Mouse (Mus musculus) liver, embryonic 11.5 days (tissue): Measurements from ENCODE around the gene Gpc5. TPM values are rescaled to one million over a fixed set of nuclear protein-coding genes. Genes with fewer than 3 reads are reported as not detected.
"Not testable (repeated sequence)": the region's sequence is repeated elsewhere in the genome, so short reads cannot be mapped to it uniquely, and the experiment has no call there.

Experiments used
- ATAC-seq: fragments of 200-750 bp; cut with Nextera tagmentation; replicated peaks from 2 replicates; pipeline ENCODE4 v1.8.0; 2017; ENCODE audit warnings: moderate number of reproducible peaks, mild to moderate bottlenecking, moderate TSS enrichment, moderate library complexity; ENCODE audit not compliant: low FRiP score
- DNase-seq: peaks from one replicate; pipeline ENCODE4 v3.0.0-alpha.2; 2017; ENCODE audit warnings: low spot score
- H3K27ac ChIP-seq: fragments of 300-500 bp; sonication (generic); 2 replicates; pipeline ENCODE4 v1.5.1; 2014; ENCODE audit warnings: mild to moderate bottlenecking, low read depth, low read length, control low read depth
- H3K27me3 ChIP-seq: fragments of 300-500 bp; sonication (generic); replicated peaks from 2 replicates; pipeline ENCODE4 v1.6.1; 2014; ENCODE audit warnings: low read length, mixed read lengths; ENCODE audit not compliant: control insufficient read depth, insufficient read depth
- H3K36me3 ChIP-seq: fragments of 300-500 bp; sonication (generic); 2 replicates; pipeline ENCODE4 v1.6.1; 2014; ENCODE audit warnings: mild to moderate bottlenecking, low read length, moderate library complexity, mixed read lengths; ENCODE audit not compliant: control insufficient read depth, insufficient read depth
- H3K4me1 ChIP-seq: fragments of 300-500 bp; sonication (generic); replicated peaks from 2 replicates; pipeline ENCODE4 v1.6.1; 2014; ENCODE audit warnings: low read length, mixed read lengths; ENCODE audit not compliant: control insufficient read depth, insufficient read depth
- H3K4me2 ChIP-seq: fragments of 300-500 bp; sonication (generic); 2 replicates; pipeline ENCODE4 v1.6.1; 2014; ENCODE audit warnings: mild to moderate bottlenecking, control low read depth, moderate library complexity
- H3K4me3 ChIP-seq: fragments of 300-500 bp; sonication (generic); 2 replicates; pipeline ENCODE4 v1.5.1; 2014; ENCODE audit warnings: low read depth, low read length, control low read depth
- H3K9ac ChIP-seq: fragments of 300-500 bp; sonication (generic); 2 replicates; pipeline ENCODE4 v1.6.1; 2014; ENCODE audit warnings: low read depth, low read length, control low read depth
- H3K9me3 ChIP-seq: fragments of 300-500 bp; sonication (generic); 2 replicates; pipeline ENCODE4 v1.6.1; 2016; ENCODE audit warnings: low read length, inconsistent platforms, mixed read lengths; ENCODE audit not compliant: control insufficient read depth
- WGBS: fragments of 180-500 bp; shearing (Covaris S2); extraction: QIAGEN DNeasy Blood & Tissue Kit; methylation state at CpG from one replicate; pipeline ENCODE4 v1.1.7; 2014; 5-methylcytosine and 5-hydroxymethylcytosine counted together
- polyA plus RNA-seq: library from polyadenylated mRNA; unstranded; fragments of >200 nt; fragmentation: Nextera tagmentation; extraction: Ambion mirVana; gene quantifications from 2 replicates; pipeline ENCODE4 v1.2.1, GENCODE M21; 2014

Gpc5 gene
- polyA plus RNA-seq, 1 experiment from 2014 or later = 0.12 TPM

- ATAC-seq (no peak), DNase-seq (no peak)
- Histone ChIP-seq H3K27me3 (no peaks in the 10 kb centered on the region), H3K9ac (no peak overlapping the region), H3K36me3 (peaks cover 10% of the 10 kb centered on the region), H3K4me2 (no peak overlapping the region), H3K27ac (no peak overlapping the region), H3K4me1 (no peaks in the 10 kb centered on the region), H3K9me3 (no peaks in the 10 kb centered on the region), H3K4me3 (no peak overlapping the region)
- 75% methylated on average over 5 of the region's 5 CpGs for WGBS
Observed at GRCm38 (mm10) chr14:115051106-115051760, 40.8 kb upstream of the Gpc5 start.

- DNase-seq (no peak), ATAC-seq (no peak)
- Histone ChIP-seq H3K4me2 (no peak overlapping the region), H3K9me3 (no peaks in the 10 kb centered on the region), H3K4me3 (no peak overlapping the region), H3K27ac (no peak overlapping the region), H3K4me1 (no peaks in the 10 kb centered on the region), H3K27me3 (no peaks in the 10 kb centered on the region), H3K36me3 (peaks cover 1% of the 10 kb centered on the region), H3K9ac (no peak overlapping the region)
- WGBS = 78% methylated on average over 4 of the region's 4 CpGs
Observed at GRCm38 (mm10) chr14:115052371-115052770, 39.6 kb upstream of the Gpc5 start.

- Histone ChIP-seq H3K9ac (no peak overlapping the region), H3K27ac (no peak overlapping the region), H3K4me3 (no peak overlapping the region), H3K36me3 (no peaks in the 10 kb centered on the region), H3K4me1 (no peaks in the 10 kb centered on the region), H3K27me3 (no peaks in the 10 kb centered on the region), H3K9me3 (no peaks in the 10 kb centered on the region), H3K4me2 (no peak overlapping the region)
- WGBS = 76% methylated on average over 4 of the region's 4 CpGs
- no peak for ATAC-seq
- no peak for DNase-seq
Observed at GRCm38 (mm10) chr14:115054252-115054651, 37.8 kb upstream of the Gpc5 start.

- Histone ChIP-seq H3K27ac (no peak overlapping the region), H3K4me2 (no peak overlapping the region), H3K27me3 (no peaks in the 10 kb centered on the region), H3K9ac (no peak overlapping the region), H3K4me1 (no peaks in the 10 kb centered on the region), H3K9me3 (no peaks in the 10 kb centered on the region), H3K4me3 (no peak overlapping the region), H3K36me3 (no peaks in the 10 kb centered on the region)
- DNase-seq (no peak), ATAC-seq (no peak)
- WGBS = 89% methylated on average over 4 of the region's 4 CpGs
Observed at GRCm38 (mm10) chr14:115057524-115057923, 34.5 kb upstream of the Gpc5 start.

GRCm38 (mm10) chr14:115066164-115066563 is 25.9 kb upstream of the Gpc5 start:
- H3K4me1 ChIP-seq, H3K4me3 ChIP-seq, H3K4me2 ChIP-seq, DNase-seq, H3K27me3 ChIP-seq, H3K27ac ChIP-seq, ATAC-seq, H3K9ac ChIP-seq, H3K36me3 ChIP-seq, H3K9me3 ChIP-seq: not testable (repeated sequence)
- WGBS = 64% methylated on average over 2 of the region's 2 CpGs

GRCm38 (mm10) chr14:115070534-115070933 is 21.5 kb upstream of the Gpc5 start:
- H3K9ac ChIP-seq = no peak overlapping the region
- no peaks in the 10 kb centered on the region for H3K27me3 ChIP-seq
- H3K4me3 ChIP-seq = no peak overlapping the region
- no peak overlapping the region for H3K4me2 ChIP-seq
- H3K4me1 ChIP-seq = no peaks in the 10 kb centered on the region
- ATAC-seq = no peak
- H3K27ac ChIP-seq = no peak overlapping the region
- no peaks in the 10 kb centered on the region for H3K36me3 ChIP-seq
- 46% methylated on average over 6 of the region's 6 CpGs for WGBS
- no peak for DNase-seq
- H3K9me3 ChIP-seq = no peaks in the 10 kb centered on the region

- DNase-seq (no peak), ATAC-seq (no peak)
- Histone ChIP-seq H3K4me1 (no peaks in the 10 kb centered on the region), H3K27ac (no peak overlapping the region), H3K9me3 (no peaks in the 10 kb centered on the region), H3K4me2 (no peak overlapping the region), H3K9ac (no peak overlapping the region), H3K27me3 (no peaks in the 10 kb centered on the region), H3K36me3 (no peaks in the 10 kb centered on the region), H3K4me3 (no peak overlapping the region)
- 58% methylated on average over 9 of the region's 9 CpGs for WGBS
Observed at GRCm38 (mm10) chr14:115077340-115077739, 14.7 kb upstream of the Gpc5 start.

GRCm38 (mm10) chr14:115078064-115078463 is 14.0 kb upstream of the Gpc5 start:
- no peaks in the 10 kb centered on the region for H3K36me3 ChIP-seq
- H3K4me3 ChIP-seq = no peak overlapping the region
- 80% methylated on average over 7 of the region's 7 CpGs for WGBS
- H3K9me3 ChIP-seq = no peaks in the 10 kb centered on the region
- H3K27me3 ChIP-seq = no peaks in the 10 kb centered on the region
- no peak overlapping the region for H3K4me2 ChIP-seq
- no peak for ATAC-seq
- H3K27ac ChIP-seq = no peak overlapping the region
- no peak overlapping the region for H3K9ac ChIP-seq
- no peaks in the 10 kb centered on the region for H3K4me1 ChIP-seq
- no peak for DNase-seq

GRCm38 (mm10) chr14:115081728-115082502 is 10.1 kb upstream of the Gpc5 start:
- DNase-seq (no peak), ATAC-seq (no peak)
- Histone ChIP-seq H3K27ac (no peak overlapping the region), H3K36me3 (no peaks in the 10 kb centered on the region), H3K4me3 (no peak overlapping the region), H3K27me3 (no peaks in the 10 kb centered on the region), H3K4me2 (no peak overlapping the region), H3K9ac (no peak overlapping the region), H3K4me1 (no peaks in the 10 kb centered on the region), H3K9me3 (no peaks in the 10 kb centered on the region)
- 79% methylated on average over 12 of the region's 12 CpGs for WGBS
